Mouse (Mus musculus) ES-E14 (cell line): ENCODE data around the gene Olfr148.

Experiments used
- CHD2 ChIP-seq: IDR thresholded peaks from 2 replicates; pipeline ENCODE4 v1.6.1; 2014; ENCODE audit warnings: mild to moderate bottlenecking, low read depth, low read length, inconsistent platforms
- HCFC1 ChIP-seq: IDR thresholded peaks from 2 replicates; pipeline ENCODE4 v1.6.1; 2012; ENCODE audit warnings: low read length, inconsistent platforms, borderline replicate concordance; ENCODE audit not compliant: insufficient read depth
- ZC3H11A ChIP-seq: IDR thresholded peaks from 2 replicates; pipeline ENCODE4 v1.6.1; 2012; ENCODE audit warnings: low read depth, mild to moderate bottlenecking, inconsistent platforms, low read length, borderline replicate concordance
- ZNF384 ChIP-seq: IDR thresholded peaks from 2 replicates; pipeline ENCODE4 v1.6.1; 2012; ENCODE audit warnings: low read depth, low read length, inconsistent platforms

DNA sequence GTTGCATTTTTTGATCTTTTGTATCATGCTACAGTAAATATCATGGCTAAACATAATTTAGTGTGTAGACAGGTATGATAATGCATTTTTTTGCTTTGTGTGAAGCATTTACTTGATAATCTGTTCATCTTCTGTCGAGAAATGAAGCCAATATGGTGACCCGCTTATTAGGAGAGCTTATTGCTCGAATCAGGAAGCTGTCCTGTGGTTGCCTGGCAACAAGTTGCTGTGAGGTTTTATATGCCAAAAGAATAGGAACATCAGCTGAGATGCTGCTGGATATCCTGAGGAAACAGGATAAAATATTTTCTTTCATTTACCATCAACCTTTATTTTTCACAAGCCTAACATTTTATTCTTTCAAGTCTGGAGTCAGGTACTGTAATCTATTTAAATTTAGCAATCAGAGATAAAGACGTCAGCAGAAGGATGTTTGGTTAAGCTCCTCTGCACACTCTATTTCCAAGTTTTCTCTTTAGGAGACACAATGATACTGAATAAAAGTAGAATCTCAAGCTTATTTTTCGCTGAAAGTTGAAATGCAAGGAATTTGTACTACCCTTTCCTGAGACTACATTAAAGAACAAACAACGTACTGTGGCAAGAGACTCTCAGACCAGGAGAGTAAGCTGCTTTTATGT lies 44.4 kb downstream of the Olfr148 start:
- TF ChIP-seq CHD2 (no peak), HCFC1 (no peak), ZNF384 (no peak), ZC3H11A (no peak)
